Mouse (Mus musculus) ovary, postnatal 10 days (tissue): ENCODE results near the gene Got2.

Experiments used
- DNase-seq: peaks from one replicate; pipeline ENCODE4 v3.0.0; 2022; ENCODE audit warnings: low spot score

The Got2 gene

GRCm38 (mm10) chr8:95821266-95821665, 67.1 kb downstream of the Got2 start:
- no peak for DNase-seq

GRCm38 (mm10) chr8:95818211-95818610, 70.1 kb downstream of the Got2 start:
- no peak for DNase-seq

- DNase-seq = no peak
These were observed 70.8 kb downstream of the Got2 start for GRCm38 (mm10) chr8:95817597-95817996.

GRCm38 (mm10) chr8:95816044-95816708, 72.2 kb downstream of the Got2 start:
- DNase-seq = no peak
